Comparison of ENCODE assay signal across 23 mouse cellular contexts in the genomic region with DNA sequence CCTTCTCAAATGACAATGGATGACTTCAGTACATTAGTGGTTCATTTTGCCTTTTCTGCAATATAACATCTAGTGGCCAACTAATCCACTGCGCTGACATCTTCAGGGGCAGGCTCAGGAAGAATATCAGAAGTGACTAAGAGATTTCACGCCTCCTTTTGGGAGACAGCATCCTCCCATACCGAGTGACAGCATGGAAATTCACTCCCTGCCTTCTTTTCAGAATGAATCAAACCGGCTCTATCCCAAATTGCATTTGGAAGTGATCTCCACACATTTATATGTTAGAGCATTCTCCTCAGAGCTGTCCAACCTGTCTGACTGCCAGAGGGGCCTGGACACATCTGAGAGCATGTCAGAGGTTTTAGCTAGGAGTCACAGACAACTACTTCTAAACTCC.
A peak's percentile ranks its signal among the peaks of the same experiment; 100 is the strongest.
DNase-seq lines count a peak whose midpoint lies in the region; ATAC-seq lines count a peak whose summit lies in the region.
"Had no signal": no experiment of that assay in that cellular context is flagged by ENCODE, and none has a peak within 500 bp of the region (broad histone marks: within the 10 kb centered on the region; RNA-seq: fewer than 3 reads in every experiment).

No protein-coding gene starts in this region.

- 49% methylated on average over 4 of the region's 4 CpGs for WGBS in midbrain, embryonic 11.5 days
- WGBS in midbrain, embryonic 14.5 days, result 30% methylated on average over 4 of the region's 4 CpGs

- H3K9ac ChIP-seq in midbrain, embryonic 11.5 days (ENCODE audit: low read length), result no peak overlapping the region
- no peak overlapping the region for H3K9ac ChIP-seq in midbrain, embryonic 14.5 days (replicated peaks; ENCODE audit: low read length)
- H3K9ac ChIP-seq: embryonic facial prominence, embryonic 13.5 days; embryonic facial prominence, embryonic 15.5 days; forebrain, embryonic 12.5 days had no signal

- ATAC-seq in midbrain, embryonic 11.5 days (ENCODE audit: low FRiP score), result no peak
- ATAC-seq in midbrain, embryonic 14.5 days (ENCODE audit: low FRiP score, low TSS enrichment), result no peak
- ATAC-seq: activated CD4-positive, CD25-positive, alpha-beta regulatory T cell, adult 4 months; forebrain, embryonic 14.5 days; forebrain, embryonic 16.5 days; Patski had no signal

- H3K9me3 ChIP-seq in midbrain, embryonic 11.5 days (ENCODE audit: control insufficient read depth, low read length), result no peaks in the 10 kb centered on the region
- no peaks in the 10 kb centered on the region for H3K9me3 ChIP-seq in midbrain, embryonic 14.5 days (ENCODE audit: control insufficient read depth, low read length)
- H3K9me3 ChIP-seq: embryonic facial prominence, embryonic 13.5 days; embryonic facial prominence, embryonic 15.5 days; forebrain, embryonic 10.5 days; forebrain, embryonic 12.5 days had no signal

- no peaks in the 10 kb centered on the region for H3K36me3 ChIP-seq in midbrain, embryonic 11.5 days (ENCODE audit: control insufficient read depth, insufficient read depth, low read length)
- no peaks in the 10 kb centered on the region for H3K36me3 ChIP-seq in midbrain, embryonic 14.5 days (ENCODE audit: control insufficient read depth, insufficient read depth, low read length)
- H3K36me3 ChIP-seq: embryonic facial prominence, embryonic 13.5 days; embryonic facial prominence, embryonic 15.5 days; forebrain, embryonic 10.5 days; forebrain, embryonic 12.5 days had no signal

- DNase-seq in adrenal gland, postnatal 14 days, result peak; percentile 9
- DNase-seq in adrenal gland, postnatal 36 days, result no peak
- peak; percentile 77 for DNase-seq in midbrain, embryonic 11.5 days (ENCODE audit: low spot score, missing footprints)
- no peak for DNase-seq in midbrain, embryonic 14.5 days
- DNase-seq in brain, adult 2 months (ENCODE audit: low read depth, low spot score), result peak; percentile 57
- DNase-seq in Muller cell, postnatal 12 days (ENCODE audit: inconsistent ontology term), result no peak
- DNase-seq: adrenal gland, postnatal 25 days; cerebellum, adult 11 months; cerebellum, adult 18-20 months; cerebellum, adult 8-10 months; cerebellum, adult 9-11 months; cerebellum, postnatal 14 days; cerebellum, postnatal 36 days; embryo, embryonic 11 days had no signal

- no peak overlapping the region for H3K4me3 ChIP-seq in midbrain, embryonic 11.5 days (ENCODE audit: low read depth, low read length)
- no peak overlapping the region for H3K4me3 ChIP-seq in midbrain, embryonic 14.5 days (replicated peaks; ENCODE audit: low read depth, low read length)
- H3K4me3 ChIP-seq: embryonic facial prominence, embryonic 13.5 days; embryonic facial prominence, embryonic 15.5 days; erythroblast, embryonic 14.5 days; forebrain, embryonic 10.5 days; forebrain, embryonic 12.5 days had no signal

- no peak overlapping the region for H3K4me2 ChIP-seq in midbrain, embryonic 11.5 days
- no peak overlapping the region for H3K4me2 ChIP-seq in midbrain, embryonic 14.5 days (ENCODE audit: low read length)
- H3K4me2 ChIP-seq: embryonic facial prominence, embryonic 13.5 days; embryonic facial prominence, embryonic 15.5 days; forebrain, embryonic 12.5 days had no signal

- peaks cover 3% of the 10 kb centered on the region; the same call in 1 of the 2 replicates for H3K4me1 ChIP-seq in midbrain, embryonic 11.5 days (ENCODE audit: control insufficient read depth, insufficient read depth, low read length)
- H3K4me1 ChIP-seq in midbrain, embryonic 14.5 days (ENCODE audit: control insufficient read depth, insufficient read depth, low read length), result 0 out of 2 replicates have a peak, but pooled peaks cover 3% of the 10 kb centered on the region

- no peaks in the 10 kb centered on the region for H3K27me3 ChIP-seq in midbrain, embryonic 11.5 days (ENCODE audit: control insufficient read depth, insufficient read depth, low read length)
- H3K27me3 ChIP-seq in midbrain, embryonic 14.5 days (ENCODE audit: control insufficient read depth, insufficient read depth, low read length), result no peaks in the 10 kb centered on the region
- H3K27me3 ChIP-seq: embryonic facial prominence, embryonic 13.5 days; embryonic facial prominence, embryonic 15.5 days; forebrain, embryonic 12.5 days had no signal

- no peak overlapping the region for H3K27ac ChIP-seq in midbrain, embryonic 11.5 days (ENCODE audit: low read depth, low read length)
- no peak overlapping the region for H3K27ac ChIP-seq in midbrain, embryonic 14.5 days (replicated peaks; ENCODE audit: low read depth, low read length)
- H3K27ac ChIP-seq: embryonic facial prominence, embryonic 13.5 days; embryonic facial prominence, embryonic 15.5 days; forebrain, embryonic 10.5 days; forebrain, embryonic 12.5 days had no signal

Comparison
In these comparisons a context has a peak if more than half of its experiments do, and no peak if none do; other contexts are left out.
1. DNase-seq: peak in adrenal gland, postnatal 14 days (single experiment), midbrain, embryonic 11.5 days (single experiment) and brain, adult 2 months (single experiment); none in adrenal gland, postnatal 36 days (0 of 2), midbrain, embryonic 14.5 days (single experiment) and Muller cell, postnatal 12 days (single experiment).